Mouse (Mus musculus) cerebellum, adult 2 months (tissue): ENCODE measurements around the gene Col4a2. TPM values are rescaled to one million over a fixed set of nuclear protein-coding genes. Genes with fewer than 3 reads are reported as not detected.

Experiments used
- DNase-seq, 2 experiments: peaks; one replicate each; pipeline ENCODE4 v3.0.0; 2021
- H3K27ac ChIP-seq: fragments of 200-500 bp; 2 replicates; pipeline ENCODE4 v1.5.1; 2012; ENCODE audit warnings: low read length, control low read depth, inconsistent platforms; ENCODE audit not compliant: insufficient read depth
- H3K27me3 ChIP-seq: fragments of 200-500 bp; 2 replicates; pipeline ENCODE4 v1.6.1; 2012; ENCODE audit warnings: inconsistent platforms, mild to moderate bottlenecking, low read length, moderate library complexity; ENCODE audit not compliant: control insufficient read depth, insufficient read depth
- H3K4me1 ChIP-seq: fragments of 200-500 bp; 2 replicates; pipeline ENCODE4 v1.6.1; 2011; ENCODE audit warnings: low read length; ENCODE audit not compliant: control insufficient read depth, insufficient read depth
- H3K4me3 ChIP-seq: fragments of 200-500 bp; replicated peaks from 2 replicates; pipeline ENCODE3; 2011; ENCODE audit warnings: mild to moderate bottlenecking, low read depth, low read length, control low read depth; ENCODE audit not compliant: insufficient read depth
- CTCF ChIP-seq: fragments of 200-500 bp; IDR thresholded peaks from 2 replicates; pipeline ENCODE4 v1.5.1; 2011; ENCODE audit warnings: low read depth, mild to moderate bottlenecking, control low read depth, low read length, moderate library complexity, borderline replicate concordance; ENCODE audit not compliant: insufficient read depth
- POLR2A ChIP-seq: fragments of 200-500 bp; IDR thresholded peaks from 2 replicates; pipeline ENCODE4 v1.6.1; 2011; ENCODE audit warnings: low read length, control low read depth, borderline replicate concordance; ENCODE audit not compliant: insufficient read depth
- WGBS: fragments of 180-500 bp; shearing (Covaris S2); methylation state at CpG from one replicate; pipeline ENCODE4 v1.1.7; 2018; 5-methylcytosine and 5-hydroxymethylcytosine counted together
- polyA plus RNA-seq: library from polyadenylated mRNA; depleted of rRNA; stranded (reverse); fragments of >200 nt; gene quantifications from 2 replicates; pipeline ENCODE4 v1.2.3, GENCODE M21; 2012

The Col4a2 gene
- polyA plus RNA-seq, 1 experiment, result 15.0 TPM

GRCm38 (mm10) chr8:11450184-11451113 lies 137.8 kb downstream of the Col4a2 start:
- Histone ChIP-seq H3K4me3 (no peak overlapping the region), H3K4me1 (no peaks in the 10 kb centered on the region; the same call in 1 of the 2 replicates), H3K27ac (no peak overlapping the region), H3K27me3 (no peaks in the 10 kb centered on the region)
- peak in 1 of 2 experiments; percentile 12 for DNase-seq
- TF ChIP-seq POLR2A, result no peak
- TF ChIP-seq CTCF, result peak; percentile 44
- 24% methylated on average over 8 of the region's 8 CpGs for WGBS

- Histone ChIP-seq H3K27ac (no peak overlapping the region), H3K4me1 (no peaks in the 10 kb centered on the region; the same call in 1 of the 2 replicates), H3K27me3 (no peaks in the 10 kb centered on the region), H3K4me3 (no peak overlapping the region)
- WGBS, result 92% methylated on average over 1 of the region's 1 CpGs
- DNase-seq, result no peak
- TF ChIP-seq CTCF, result no peak
- TF ChIP-seq POLR2A, result no peak
Measured at GRCm38 (mm10) chr8:11452152-11452551, 139.5 kb downstream of the Col4a2 start.

- TF ChIP-seq CTCF (no peak), POLR2A (no peak)
- Histone ChIP-seq H3K4me3 (no peak overlapping the region), H3K27me3 (no peaks in the 10 kb centered on the region), H3K27ac (no peak overlapping the region), H3K4me1 (no peaks in the 10 kb centered on the region; the same call in 1 of the 2 replicates)
- no peak for DNase-seq
- 59% methylated on average over 3 of the region's 3 CpGs for WGBS
Measured at GRCm38 (mm10) chr8:11452559-11452958, 140.0 kb downstream of the Col4a2 start.

DNA sequence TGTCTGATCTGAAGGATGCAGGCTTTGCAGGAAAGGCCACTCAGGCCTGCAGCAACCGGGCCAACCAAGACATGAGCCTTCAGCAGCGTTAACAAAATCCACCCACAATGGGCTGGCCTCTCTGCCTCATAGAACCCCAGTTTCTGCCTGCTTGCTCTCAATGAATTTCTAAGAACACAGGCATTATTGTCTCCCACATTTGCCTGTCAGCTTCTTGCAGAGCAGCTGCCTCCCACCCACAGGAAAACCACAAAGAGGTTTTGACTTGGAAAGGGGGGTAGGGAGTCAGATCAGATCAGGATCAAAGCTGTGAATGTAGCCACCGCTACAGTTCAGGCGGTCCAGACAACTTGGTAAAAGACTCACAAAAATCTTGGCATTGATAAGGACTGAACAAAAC lies 140.4 kb downstream of the Col4a2 start:
- Histone ChIP-seq H3K4me3 (no peak overlapping the region), H3K4me1 (peaks cover 3% of the 10 kb centered on the region), H3K27me3 (no peaks in the 10 kb centered on the region), H3K27ac (no peak overlapping the region)
- 30% methylated on average over 4 of the region's 4 CpGs for WGBS
- no peak for DNase-seq
- TF ChIP-seq CTCF (no peak), POLR2A (no peak)

DNA sequence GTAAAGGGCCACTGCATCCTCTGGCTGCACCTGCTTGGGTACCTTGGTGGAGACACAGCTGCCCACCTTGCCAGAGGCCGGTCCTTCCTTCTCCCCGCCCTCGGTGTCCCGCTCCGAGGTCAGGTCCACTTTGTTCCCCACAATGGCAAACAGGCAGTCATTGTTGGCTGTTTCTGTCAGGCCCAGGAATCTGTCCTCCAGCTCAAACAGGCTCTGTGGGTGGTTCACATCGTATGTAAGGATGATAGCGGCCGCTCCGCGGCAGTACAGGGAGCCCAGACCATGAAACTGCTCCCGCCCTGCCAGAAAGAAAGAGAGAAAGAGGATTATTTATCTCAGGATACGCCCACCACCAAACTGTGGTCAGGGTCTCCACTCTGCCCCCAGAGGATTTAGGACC lies 141.6 kb downstream of the Col4a2 start:
- WGBS, result 44% methylated on average over 12 of the region's 12 CpGs
- H3K4me3 ChIP-seq, result no peak overlapping the region
- TF ChIP-seq CTCF, result no peak
- TF ChIP-seq POLR2A, result no peak
- H3K4me1 ChIP-seq, result peaks cover 3% of the 10 kb centered on the region
- no peak overlapping the region for H3K27ac ChIP-seq
- DNase-seq, result no peak
- no peaks in the 10 kb centered on the region for H3K27me3 ChIP-seq

GRCm38 (mm10) chr8:11457278-11457677 lies 144.7 kb downstream of the Col4a2 start:
- Histone ChIP-seq H3K4me1 (peaks cover 3% of the 10 kb centered on the region), H3K27ac (no peak overlapping the region), H3K4me3 (no peak overlapping the region), H3K27me3 (no peaks in the 10 kb centered on the region)
- DNase-seq, result no peak
- TF ChIP-seq POLR2A (no peak), CTCF (no peak)
- WGBS, result 85% methylated on average over 3 of the region's 3 CpGs

GRCm38 (mm10) chr8:11457981-11458836 lies 145.6 kb downstream of the Col4a2 start:
- WGBS, result 26% methylated on average over 12 of the region's 12 CpGs

DNA sequence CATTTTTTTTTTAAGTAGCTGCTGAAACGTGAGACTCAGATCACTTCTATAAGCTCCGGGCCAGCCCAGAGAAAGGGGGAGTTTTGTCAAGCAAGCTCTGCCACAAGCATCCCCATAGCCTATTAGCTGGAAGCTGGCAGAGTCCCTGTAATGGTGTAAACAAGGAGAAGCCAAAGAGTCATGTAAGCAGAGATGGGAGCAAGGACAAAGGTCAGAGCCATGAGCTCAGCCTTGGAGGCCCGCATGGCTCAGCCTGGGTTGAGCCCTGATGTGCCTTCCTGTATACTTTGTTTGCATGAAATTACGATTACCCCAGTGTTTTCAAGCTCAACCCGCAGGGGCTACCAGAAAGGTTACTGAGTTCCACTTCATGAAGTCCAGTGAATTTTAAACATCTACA lies 146.4 kb downstream of the Col4a2 start:
- no peak overlapping the region for H3K27ac ChIP-seq
- no peak for TF ChIP-seq CTCF
- WGBS, result 65% methylated on average over 5 of the region's 5 CpGs
- H3K4me1 ChIP-seq, result peaks cover 3% of the 10 kb centered on the region
- H3K4me3 ChIP-seq, result no peak overlapping the region
- no peak for DNase-seq
- H3K27me3 ChIP-seq, result no peaks in the 10 kb centered on the region

More at GRCm38 (mm10) chr8:11457981-11458836, 145.6 kb downstream of the Col4a2 start:
- Histone ChIP-seq H3K27me3 (no peaks in the 10 kb centered on the region), H3K4me3 (no peak overlapping the region), H3K27ac (no peak overlapping the region), H3K4me1 (peaks cover 3% of the 10 kb centered on the region)
- TF ChIP-seq POLR2A, result no peak
- TF ChIP-seq CTCF, result no peak
- no peak for DNase-seq
